Mouse (Mus musculus) left cerebral cortex, postnatal 14 days (tissue): ENCODE results near the gene Hsd17b11. TPM values are rescaled to one million over a fixed set of nuclear protein-coding genes. Genes with fewer than 3 reads are reported as not detected.
"Not testable (repeated sequence)": the region's sequence is repeated elsewhere in the genome, so short reads cannot be mapped to it uniquely, and the experiment has no call there.

Source experiments
- DNase-seq, 2 experiments: peaks; one replicate each; pipeline ENCODE4 v3.0.0; 2021 to 2022; ENCODE audit warnings: low spot score in 2 of 2, mixed read lengths in 1 of 2
- intact Hi-C: fragments of 180-260 bp; cut with DNase I; formaldehyde crosslinking; loops from one replicate; pipeline ENCODE4 v1.15.1; 2025
- total RNA-seq, 2 experiments: library from RNA; stranded (reverse); gene quantifications; 2 replicates each; pipeline ENCODE4 v1.2.3; 2021

Hsd17b11 gene
- total RNA-seq, 2 experiments from 2014 or later = 30.3 to 32.4 TPM

DNA sequence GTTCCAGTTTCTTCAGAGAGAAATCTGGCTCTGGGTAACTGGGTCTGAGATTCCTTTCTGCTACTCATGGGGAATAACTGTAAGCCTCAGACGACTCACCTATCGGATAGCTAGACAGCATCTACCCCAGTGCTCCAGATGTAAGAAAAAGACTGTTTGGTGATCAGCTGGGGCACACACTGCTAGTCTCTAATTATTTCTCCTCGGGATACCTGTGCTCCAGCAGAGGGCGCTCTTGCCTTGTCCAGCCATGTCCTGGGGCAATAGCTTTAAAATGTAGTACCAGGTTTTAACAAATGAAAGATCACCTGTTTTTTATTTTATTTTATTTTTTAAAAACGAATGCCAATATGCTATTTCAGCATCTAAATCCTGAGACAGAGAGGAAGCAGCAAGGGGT lies 22.0 kb downstream of the Hsd17b11 start:
- DNase-seq = peak; percentile 62 to 85
- intact Hi-C loops = loop anchor here (5.0 kb wide), 2 partner anchors 38 to 343 kb away; no protein-coding TSS in a partner anchor

GRCm38 (mm10) chr5:103998739-103999138 lies 23.0 kb downstream of the Hsd17b11 start:
- intact Hi-C loops = loop anchor here (5.0 kb wide), 1 partner anchor 344 kb away; no protein-coding TSS in a partner anchor
- peak in 1 of 2 experiments; percentile 34 for DNase-seq

GRCm38 (mm10) chr5:103995181-103995580 lies 26.5 kb downstream of the Hsd17b11 start:
- DNase-seq = peak in 1 of 2 experiments; percentile 25
- intact Hi-C loops = loop anchor here (5.0 kb wide), 1 partner anchor 347 kb away; no protein-coding TSS in a partner anchor

- DNase-seq = no peak
- intact Hi-C loops = loop anchor here (5.0 kb wide), 1 partner anchor 348 kb away; no protein-coding TSS in a partner anchor
Measured at GRCm38 (mm10) chr5:103994669-103995068, 27.1 kb downstream of the Hsd17b11 start.

- no peak for DNase-seq
- intact Hi-C loops = no loop called here
Measured at GRCm38 (mm10) chr5:103993601-103994000, 28.1 kb downstream of the Hsd17b11 start.

DNA sequence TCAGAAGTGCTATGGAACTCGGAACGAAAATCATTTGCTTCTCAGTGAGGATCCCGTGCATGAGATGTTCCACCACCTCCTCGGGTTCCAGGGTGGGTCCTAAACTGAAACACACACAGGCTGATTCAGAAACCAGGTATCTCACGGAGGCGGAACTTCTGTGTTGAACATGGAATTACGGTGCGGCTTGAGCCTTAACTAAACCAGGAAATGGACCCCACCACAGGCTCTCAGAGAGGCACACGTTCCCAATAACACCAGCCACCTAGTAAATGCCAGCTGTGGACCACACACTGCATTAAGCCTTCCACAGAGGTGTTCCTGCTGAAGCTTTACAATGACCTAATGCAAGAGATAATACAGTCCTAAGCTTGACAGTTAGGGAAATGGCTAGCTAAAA lies 28.9 kb downstream of the Hsd17b11 start:
- intact Hi-C loops = no loop called here
- DNase-seq = no peak

- intact Hi-C loops = no loop called here
- no peak for DNase-seq
Measured at GRCm38 (mm10) chr5:103980705-103981560, 40.8 kb downstream of the Hsd17b11 start.

DNA sequence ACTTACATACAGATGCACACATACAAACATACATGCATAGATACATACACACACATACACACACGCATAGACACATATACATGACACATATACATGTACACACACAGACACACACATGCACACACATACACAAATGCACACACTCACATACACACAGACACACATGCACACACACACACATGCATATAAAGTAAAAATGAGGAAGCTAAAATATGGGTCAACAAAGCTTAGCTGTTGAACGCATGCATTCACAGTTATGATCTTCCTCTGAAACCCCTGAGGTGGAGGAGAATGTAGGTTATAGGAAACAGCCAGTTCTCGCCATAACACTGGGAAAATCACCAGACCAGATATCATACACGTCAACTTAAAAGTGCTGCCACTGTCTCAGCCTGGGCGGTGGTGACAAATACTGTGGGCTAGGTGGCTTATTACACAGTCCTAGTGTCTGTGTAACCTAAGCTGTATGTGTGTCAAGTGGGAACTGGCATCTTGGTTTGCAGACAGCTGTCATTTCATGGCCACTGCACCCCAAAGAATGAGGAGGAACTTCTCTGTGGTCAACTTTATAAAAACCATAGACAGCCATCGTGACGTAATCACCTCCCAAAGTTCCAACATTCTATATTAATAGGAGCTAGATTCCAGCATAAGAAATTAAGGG lies 43.7 kb downstream of the Hsd17b11 start:
- intact Hi-C loops = no loop called here
- DNase-seq = no peak

- intact Hi-C loops = no loop called here
- no peak for DNase-seq
Measured at GRCm38 (mm10) chr5:103977297-103977696, 44.4 kb downstream of the Hsd17b11 start, which contains the start of gene Hsd17b13. Gene Hsd17b13, minus strand, starts transcription at chr5:103977410.

DNA sequence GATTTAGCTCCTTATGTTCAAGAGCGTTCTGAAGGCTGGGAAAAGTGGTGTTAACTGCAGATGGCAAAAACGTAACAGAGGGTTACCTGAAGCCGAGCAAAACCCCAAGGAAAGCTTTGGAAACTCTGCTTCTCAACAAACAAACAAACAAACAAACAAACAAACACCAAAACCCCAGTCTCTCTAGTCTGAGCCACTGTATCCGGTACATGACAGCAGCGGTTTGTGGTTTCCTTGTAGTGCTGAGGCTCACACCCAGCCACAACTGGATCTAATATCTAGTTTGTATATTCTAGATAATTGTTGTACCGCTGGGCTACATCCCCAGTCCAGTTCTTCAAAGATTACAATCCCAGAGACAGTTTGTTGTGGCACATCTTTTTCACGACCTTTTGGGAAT lies 46.0 kb downstream of the Hsd17b11 start:
- intact Hi-C loops = no loop called here

DNA sequence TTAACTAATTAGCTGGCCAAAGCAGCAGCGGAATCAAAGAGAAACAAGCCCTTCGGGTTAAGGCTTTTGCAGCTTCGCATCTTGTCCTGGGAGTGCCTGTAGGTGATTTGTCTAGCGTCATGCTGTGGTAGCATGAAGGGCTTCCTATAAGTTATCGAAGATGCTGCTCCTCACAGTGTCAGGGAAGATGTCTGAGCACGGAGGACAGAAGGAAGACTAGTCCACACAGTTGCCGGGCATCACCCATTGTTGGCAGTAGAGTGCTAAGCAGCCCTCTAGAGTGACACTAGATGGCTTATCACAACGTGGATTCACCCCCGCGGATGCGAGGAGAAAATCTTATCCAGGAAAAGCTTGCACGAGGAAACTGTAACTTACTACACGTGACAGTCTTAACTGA lies 48.9 kb downstream of the Hsd17b11 start:
- intact Hi-C loops = no loop called here

More for the DNA sequence above, 46.0 kb downstream of the Hsd17b11 start:
- DNase-seq = no peak

DNA sequence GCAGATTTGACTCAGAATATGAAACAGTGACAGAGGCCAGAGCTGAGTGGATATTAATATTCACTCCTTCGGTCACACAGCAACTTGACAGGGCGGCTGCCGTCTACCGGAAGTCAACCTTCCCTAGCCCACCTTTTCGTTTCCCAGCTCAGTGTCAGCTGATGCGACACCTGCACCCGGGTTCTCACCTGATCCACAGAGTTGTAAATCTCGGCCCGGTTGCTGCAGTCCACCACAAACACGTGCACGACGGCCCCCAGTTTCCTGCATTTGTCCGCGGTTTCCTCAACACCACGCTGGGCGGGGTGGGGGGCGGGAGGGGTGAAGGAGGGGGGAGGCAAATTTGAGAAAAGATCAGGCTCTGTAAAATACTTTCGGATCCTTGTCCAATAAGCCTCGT lies 49.3 kb downstream of the Hsd17b11 start:
- intact Hi-C loops = no loop called here
- no peak for DNase-seq

More for the DNA sequence above, 48.9 kb downstream of the Hsd17b11 start:
- peak in 1 of 2 experiments; percentile 20 for DNase-seq

DNA sequence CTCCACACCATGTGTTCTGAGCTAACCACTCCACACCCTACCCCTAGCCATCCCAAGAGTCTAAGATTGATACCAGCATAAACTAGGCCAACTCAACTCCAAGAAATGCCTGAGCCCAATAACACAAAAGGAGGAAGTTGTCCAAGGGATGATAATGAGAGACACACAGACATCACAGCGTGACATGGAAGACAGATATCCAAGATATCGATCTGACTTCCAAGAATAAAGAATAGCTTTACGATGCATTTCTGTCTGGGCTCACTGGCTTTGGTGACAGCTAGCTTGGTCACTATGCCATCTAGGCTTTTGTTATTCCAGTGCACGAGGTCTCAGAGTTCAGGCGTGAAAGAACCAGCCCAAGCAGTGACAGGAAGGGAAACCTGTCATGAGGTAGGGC lies 50.7 kb downstream of the Hsd17b11 start:
- intact Hi-C loops = no loop called here
- no peak for DNase-seq

- intact Hi-C loops = no loop called here
- DNase-seq = no peak
Measured at GRCm38 (mm10) chr5:103962935-103963429, 58.7 kb downstream of the Hsd17b11 start.

- intact Hi-C loops = no loop called here
Measured at GRCm38 (mm10) chr5:103954638-103955037, 67.1 kb downstream of the Hsd17b11 start.

GRCm38 (mm10) chr5:103953135-103954083 lies 68.3 kb downstream of the Hsd17b11 start:
- intact Hi-C loops = no loop called here
- no peak for DNase-seq

More at GRCm38 (mm10) chr5:103954638-103955037, 67.1 kb downstream of the Hsd17b11 start:
- DNase-seq = peak; percentile 9 to 56

- intact Hi-C loops, DNase-seq: not testable (repeated sequence)
Measured at GRCm38 (mm10) chr5:103950138-103950537, 71.6 kb downstream of the Hsd17b11 start.

DNA sequence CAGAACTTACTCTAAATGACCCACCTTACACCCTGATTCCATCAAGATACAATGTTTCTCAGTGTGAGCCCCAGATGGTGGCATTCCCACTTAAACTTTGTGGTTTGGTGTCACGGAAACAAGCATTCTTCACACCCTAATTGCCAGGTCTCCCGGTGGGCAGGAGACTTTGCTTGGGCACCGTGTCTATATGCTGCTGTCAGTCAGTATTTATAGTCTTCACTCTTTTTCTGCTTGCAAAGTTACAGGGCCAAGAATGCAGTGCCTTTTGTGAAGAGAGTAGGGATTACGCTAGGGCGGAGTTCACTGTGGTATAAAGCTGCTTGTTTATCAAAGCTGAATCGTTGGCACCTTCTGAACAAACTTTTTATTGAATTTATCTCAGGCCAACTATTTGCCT lies 78.5 kb downstream of the Hsd17b11 start:
- intact Hi-C loops = no loop called here
- DNase-seq = no peak

- DNase-seq = no peak
- intact Hi-C loops = no loop called here
Measured at GRCm38 (mm10) chr5:103939856-103940255, 81.9 kb downstream of the Hsd17b11 start.
